Mouse (Mus musculus) embryonic facial prominence, embryonic 13.5 days (tissue): ENCODE measurements around the gene Krtcap3. TPM values are rescaled to one million over a fixed set of nuclear protein-coding genes. Genes with fewer than 3 reads are reported as not detected.

Experiments
- ATAC-seq: fragments of 200-750 bp; cut with Nextera tagmentation; 2 replicates; pipeline ENCODE4 v1.8.0; 2017; ENCODE audit warnings: low read depth; ENCODE audit not compliant: insufficient number of reproducible peaks, insufficient read depth, low FRiP score, low TSS enrichment
- H3K27ac ChIP-seq: fragments of 300-500 bp; sonication (generic); 2 replicates; pipeline ENCODE4 v1.5.1; 2015; ENCODE audit warnings: moderate library complexity, mild to moderate bottlenecking, inconsistent platforms
- H3K27me3 ChIP-seq: fragments of 300-500 bp; sonication (generic); 2 replicates; pipeline ENCODE4 v1.6.1; 2015; ENCODE audit warnings: mild to moderate bottlenecking, inconsistent platforms
- H3K36me3 ChIP-seq: fragments of 300-500 bp; sonication (generic); 2 replicates; pipeline ENCODE4 v1.6.1; 2015; ENCODE audit warnings: mild to moderate bottlenecking, inconsistent platforms
- H3K4me1 ChIP-seq: fragments of 300-500 bp; sonication (generic); 2 replicates; pipeline ENCODE4 v1.6.1; 2015; ENCODE audit warnings: inconsistent platforms
- H3K4me2 ChIP-seq: fragments of 300-500 bp; sonication (generic); 2 replicates; pipeline ENCODE4 v1.6.1; 2015; ENCODE audit warnings: moderate library complexity, mild to moderate bottlenecking, inconsistent platforms
- H3K4me3 ChIP-seq: fragments of 300-500 bp; sonication (generic); 2 replicates; pipeline ENCODE4 v1.5.1; 2015; ENCODE audit warnings: mild to moderate bottlenecking, inconsistent platforms
- H3K9ac ChIP-seq: fragments of 300-500 bp; sonication (generic); 2 replicates; pipeline ENCODE4 v1.6.1; 2015; ENCODE audit warnings: mild to moderate bottlenecking, inconsistent platforms
- H3K9me3 ChIP-seq: fragments of 300-500 bp; sonication (generic); 2 replicates; pipeline ENCODE4 v1.6.1; 2016; ENCODE audit warnings: inconsistent platforms
- WGBS: fragments of 180-500 bp; shearing (Covaris S2); methylation state at CpG from one replicate; pipeline ENCODE4 v1.1.7; 2015; ENCODE audit warnings: mixed read lengths; 5-methylcytosine and 5-hydroxymethylcytosine counted together
- polyA plus RNA-seq: library from polyadenylated mRNA; unstranded; fragments of >200 nt; fragmentation: Nextera tagmentation; extraction: Ambion mirVana; gene quantifications from 2 replicates; pipeline ENCODE4 v1.2.1, GENCODE M21; 2015

Gene Krtcap3
- polyA plus RNA-seq, 1 experiment from 2014 or later = 16.2 TPM

- H3K36me3 ChIP-seq = peaks cover 87% of the 10 kb centered on the region
- no peaks in the 10 kb centered on the region for H3K9me3 ChIP-seq
- H3K9ac ChIP-seq = no peak overlapping the region
- no peak overlapping the region for H3K27ac ChIP-seq
- H3K4me2 ChIP-seq = no peak overlapping the region
- no peaks in the 10 kb centered on the region for H3K27me3 ChIP-seq
- H3K4me1 ChIP-seq = peaks cover 35% of the 10 kb centered on the region
- WGBS = 87% methylated on average over 8 of the region's 8 CpGs
- no peak for ATAC-seq
- H3K4me3 ChIP-seq = no peak overlapping the region
Observed at GRCm38 (mm10) chr5:31254901-31255300, 3.4 kb downstream of the Krtcap3 start.

GRCm38 (mm10) chr5:31255381-31255780 lies 3.9 kb downstream of the Krtcap3 start:
- WGBS = 90% methylated on average over 2 of the region's 2 CpGs
- peaks cover 34% of the 10 kb centered on the region for H3K4me1 ChIP-seq
- no peak overlapping the region for H3K4me2 ChIP-seq
- no peaks in the 10 kb centered on the region for H3K9me3 ChIP-seq
- no peak overlapping the region for H3K27ac ChIP-seq
- H3K9ac ChIP-seq = no peak overlapping the region
- ATAC-seq = no peak
- H3K4me3 ChIP-seq = no peak overlapping the region
- H3K27me3 ChIP-seq = no peaks in the 10 kb centered on the region
- peaks cover 87% of the 10 kb centered on the region for H3K36me3 ChIP-seq

GRCm38 (mm10) chr5:31255971-31256370 lies 4.5 kb downstream of the Krtcap3 start:
- Histone ChIP-seq H3K9ac (no peak overlapping the region), H3K36me3 (peaks cover 87% of the 10 kb centered on the region), H3K27ac (no peak overlapping the region), H3K4me2 (no peak overlapping the region), H3K9me3 (no peaks in the 10 kb centered on the region), H3K4me3 (no peak overlapping the region), H3K27me3 (no peaks in the 10 kb centered on the region), H3K4me1 (peaks cover 28% of the 10 kb centered on the region)
- WGBS = 95% methylated on average over 2 of the region's 2 CpGs
- no peak for ATAC-seq

GRCm38 (mm10) chr5:31257616-31258015 lies 6.1 kb downstream of the Krtcap3 start:
- Histone ChIP-seq H3K9me3 (no peaks in the 10 kb centered on the region), H3K36me3 (peaks cover 88% of the 10 kb centered on the region), H3K27me3 (no peaks in the 10 kb centered on the region), H3K4me2 (no peak overlapping the region), H3K4me3 (no peak overlapping the region), H3K9ac (no peak overlapping the region), H3K4me1 (peaks cover 12% of the 10 kb centered on the region), H3K27ac (no peak overlapping the region)
- WGBS = 87% methylated on average over 11 of the region's 11 CpGs
- no peak for ATAC-seq

- peaks cover 97% of the 10 kb centered on the region for H3K36me3 ChIP-seq
Observed at GRCm38 (mm10) chr5:31266101-31266500, 14.6 kb downstream of the Krtcap3 start.

GRCm38 (mm10) chr5:31267686-31268085 lies 16.2 kb downstream of the Krtcap3 start:
- 78% methylated on average over 6 of the region's 6 CpGs for WGBS
- no peak overlapping the region for H3K27ac ChIP-seq
- no peaks in the 10 kb centered on the region for H3K27me3 ChIP-seq
- no peak overlapping the region for H3K4me2 ChIP-seq
- H3K4me3 ChIP-seq = no peak overlapping the region
- no peaks in the 10 kb centered on the region for H3K4me1 ChIP-seq
- no peaks in the 10 kb centered on the region for H3K9me3 ChIP-seq
- H3K36me3 ChIP-seq = peaks cover 94% of the 10 kb centered on the region
- no peak overlapping the region for H3K9ac ChIP-seq
- ATAC-seq = no peak

More at GRCm38 (mm10) chr5:31266101-31266500, 14.6 kb downstream of the Krtcap3 start:
- H3K27me3 ChIP-seq = no peaks in the 10 kb centered on the region
- H3K4me3 ChIP-seq = no peak overlapping the region
- H3K9ac ChIP-seq = no peak overlapping the region
- 93% methylated on average over 7 of the region's 7 CpGs for WGBS
- H3K9me3 ChIP-seq = no peaks in the 10 kb centered on the region
- no peak for ATAC-seq
- no peak overlapping the region for H3K4me2 ChIP-seq
- no peaks in the 10 kb centered on the region for H3K4me1 ChIP-seq
- no peak overlapping the region for H3K27ac ChIP-seq

- Histone ChIP-seq H3K36me3 (peaks cover 83% of the 10 kb centered on the region), H3K27ac (no peak overlapping the region), H3K4me3 (no peak overlapping the region), H3K9ac (no peak overlapping the region), H3K27me3 (no peaks in the 10 kb centered on the region), H3K4me2 (no peak overlapping the region), H3K9me3 (no peaks in the 10 kb centered on the region), H3K4me1 (no peaks in the 10 kb centered on the region)
- 87% methylated on average over 6 of the region's 6 CpGs for WGBS
- no peak for ATAC-seq
Observed at GRCm38 (mm10) chr5:31273018-31273417, 21.5 kb downstream of the Krtcap3 start.

GRCm38 (mm10) chr5:31279245-31279988 lies 27.9 kb downstream of the Krtcap3 start:
- Histone ChIP-seq H3K9me3 (no peaks in the 10 kb centered on the region), H3K27ac (no peak overlapping the region), H3K4me2 (no peak overlapping the region), H3K9ac (no peak overlapping the region), H3K4me1 (no peaks in the 10 kb centered on the region), H3K27me3 (no peaks in the 10 kb centered on the region), H3K36me3 (peaks cover 90% of the 10 kb centered on the region), H3K4me3 (no peak overlapping the region)
- 85% methylated on average over 20 of the region's 20 CpGs for WGBS
- ATAC-seq = no peak

GRCm38 (mm10) chr5:31288225-31288624 lies 36.7 kb downstream of the Krtcap3 start:
- peaks cover 49% of the 10 kb centered on the region for H3K36me3 ChIP-seq
- no peak overlapping the region for H3K4me2 ChIP-seq
- no peak overlapping the region for H3K4me3 ChIP-seq
- H3K9ac ChIP-seq = no peak overlapping the region
- no peaks in the 10 kb centered on the region for H3K27me3 ChIP-seq
- ATAC-seq = no peak
- no peaks in the 10 kb centered on the region for H3K9me3 ChIP-seq
- H3K4me1 ChIP-seq = peaks cover 23% of the 10 kb centered on the region
- WGBS = 82% methylated on average over 4 of the region's 4 CpGs
- H3K27ac ChIP-seq = no peak overlapping the region

- Histone ChIP-seq H3K9ac (no peak overlapping the region), H3K27me3 (no peaks in the 10 kb centered on the region), H3K4me3 (no peak overlapping the region), H3K27ac (no peak overlapping the region), H3K4me2 (no peak overlapping the region), H3K36me3 (peaks cover 49% of the 10 kb centered on the region), H3K4me1 (peaks cover 23% of the 10 kb centered on the region), H3K9me3 (no peaks in the 10 kb centered on the region)
- WGBS = 78% methylated on average over 3 of the region's 3 CpGs
- ATAC-seq = no peak
Observed at GRCm38 (mm10) chr5:31288655-31289054, 37.2 kb downstream of the Krtcap3 start.

- H3K9me3 ChIP-seq = no peaks in the 10 kb centered on the region
- WGBS = 80% methylated on average over 3 of the region's 3 CpGs
- peaks cover 34% of the 10 kb centered on the region for H3K4me1 ChIP-seq
- H3K27ac ChIP-seq = no peak overlapping the region
- H3K27me3 ChIP-seq = no peaks in the 10 kb centered on the region
- H3K4me2 ChIP-seq = peak overlapping the region; percentile 69
- no peak for ATAC-seq
- H3K9ac ChIP-seq = peak overlapping the region; percentile 73; the same call in 1 of the 2 replicates
- peaks cover 45% of the 10 kb centered on the region for H3K36me3 ChIP-seq
- peak overlapping the region; percentile 50 for H3K4me3 ChIP-seq
Observed at GRCm38 (mm10) chr5:31289626-31290230, 38.2 kb downstream of the Krtcap3 start.
